Mouse (Mus musculus) layer of hippocampus, postnatal 36 days (tissue): ENCODE data around the gene Abtb2. TPM values are rescaled to one million over a fixed set of nuclear protein-coding genes. Genes with fewer than 3 reads are reported as not detected.

Experiments
- DNase-seq, 2 experiments: peaks; one replicate each; pipeline ENCODE4 v3.0.0; 2022
- total RNA-seq, 2 experiments: library from RNA; stranded (reverse); gene quantifications; 2 replicates each; pipeline ENCODE4 v1.2.3; 2021

Gene Abtb2
- total RNA-seq, 2 experiments from 2014 or later: 11.8 to 12.0 TPM

DNA sequence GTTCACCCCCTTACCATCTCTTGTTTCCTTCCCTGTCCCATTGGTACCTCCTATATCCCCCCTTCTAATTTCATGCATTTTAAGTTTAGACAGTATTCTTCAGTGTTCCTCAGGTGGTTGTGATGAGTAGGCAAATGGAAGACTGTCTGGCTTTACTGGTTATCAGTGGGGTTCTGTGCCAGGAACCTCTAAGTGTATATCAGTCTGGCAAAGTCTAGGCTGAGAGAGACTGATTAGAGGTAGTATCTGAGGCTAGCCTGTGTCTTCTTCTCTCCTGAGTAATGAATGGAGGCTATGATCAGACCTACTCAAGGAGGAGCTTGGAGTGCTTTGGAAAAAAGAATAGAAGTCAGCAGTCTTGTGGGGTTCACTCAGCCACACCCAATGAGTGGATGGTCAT, 18.0 kb downstream of the Abtb2 start:
- DNase-seq: no peak

DNA sequence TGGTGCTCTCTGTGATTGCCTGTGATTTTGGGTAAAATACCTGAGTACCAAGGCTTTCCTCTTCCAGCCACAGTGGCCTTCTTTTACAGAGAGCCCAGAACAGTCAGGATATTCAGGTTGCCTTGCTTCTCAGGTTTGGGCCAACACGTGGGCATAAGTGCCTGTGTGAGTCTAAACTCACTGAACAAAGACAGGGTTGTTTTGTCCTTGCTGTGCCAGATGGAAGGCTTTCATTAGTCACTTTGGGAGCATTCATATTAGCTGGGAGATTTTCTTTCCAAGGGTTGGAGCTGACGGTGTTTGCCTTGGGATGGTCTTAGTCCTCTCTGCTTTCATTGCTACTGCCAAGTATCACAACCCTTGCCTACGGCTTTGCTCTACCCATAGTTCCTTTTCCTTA, 20.3 kb downstream of the Abtb2 start:
- no peak for DNase-seq

DNA sequence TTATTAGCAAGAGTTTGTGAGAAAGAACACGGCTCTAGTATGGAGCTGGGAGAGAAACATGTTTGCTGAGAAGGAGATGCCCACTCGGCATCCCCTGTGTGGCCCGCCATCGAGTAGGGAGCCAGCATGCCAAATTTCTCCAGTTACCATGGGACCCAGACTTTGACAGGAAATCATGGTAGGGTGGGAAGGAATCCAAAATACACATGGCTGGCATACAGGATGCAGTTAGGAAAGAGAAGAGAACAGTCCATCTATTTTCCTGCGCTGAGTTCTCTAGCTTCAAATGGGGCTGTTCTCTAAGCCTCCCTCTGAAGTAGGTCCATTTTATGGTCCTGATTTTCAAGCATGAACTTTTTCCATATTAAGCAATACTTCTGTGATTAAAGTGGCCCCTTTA, 22.7 kb downstream of the Abtb2 start:
- DNase-seq: peak in 1 of 2 experiments; percentile 31

DNA sequence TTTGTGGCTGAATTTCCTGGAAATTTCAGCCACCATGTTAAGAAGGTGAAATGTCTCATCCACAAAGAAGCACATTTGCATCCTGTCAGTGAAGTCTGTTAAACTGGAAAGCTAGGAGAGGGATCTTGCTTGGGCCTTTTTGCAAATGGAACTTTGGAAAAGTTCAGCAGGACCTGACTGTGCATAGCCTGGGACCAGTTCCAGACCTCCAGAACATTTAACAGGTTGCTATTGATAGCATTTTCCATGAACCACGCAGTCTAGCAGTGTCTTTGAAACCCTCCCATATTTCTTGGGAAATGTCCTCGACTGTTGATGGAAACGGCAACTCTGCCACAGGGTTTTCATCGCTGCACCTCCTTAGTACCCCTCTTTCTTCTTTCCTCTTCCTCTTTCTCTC, 23.3 kb downstream of the Abtb2 start:
- no peak for DNase-seq

DNA sequence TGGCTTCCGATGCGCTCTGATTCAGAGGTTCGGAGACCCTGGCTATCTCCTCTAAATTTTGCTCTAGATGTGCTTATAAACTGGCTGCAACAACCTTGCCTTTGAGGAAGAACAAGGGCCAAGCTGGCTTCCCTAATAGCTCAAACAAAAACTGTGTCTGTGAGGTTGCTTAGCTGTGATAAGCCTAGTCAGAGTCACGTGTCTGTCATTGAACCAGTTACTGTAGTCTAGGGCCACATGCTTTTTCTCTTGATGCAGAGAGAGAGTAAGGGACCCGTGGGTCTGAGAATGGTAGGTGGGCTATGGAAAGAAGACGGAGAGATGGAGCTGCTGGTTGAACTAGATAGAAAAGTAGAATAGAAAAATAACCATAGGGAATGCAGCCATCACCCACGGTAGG, 24.5 kb downstream of the Abtb2 start:
- no peak for DNase-seq

DNA sequence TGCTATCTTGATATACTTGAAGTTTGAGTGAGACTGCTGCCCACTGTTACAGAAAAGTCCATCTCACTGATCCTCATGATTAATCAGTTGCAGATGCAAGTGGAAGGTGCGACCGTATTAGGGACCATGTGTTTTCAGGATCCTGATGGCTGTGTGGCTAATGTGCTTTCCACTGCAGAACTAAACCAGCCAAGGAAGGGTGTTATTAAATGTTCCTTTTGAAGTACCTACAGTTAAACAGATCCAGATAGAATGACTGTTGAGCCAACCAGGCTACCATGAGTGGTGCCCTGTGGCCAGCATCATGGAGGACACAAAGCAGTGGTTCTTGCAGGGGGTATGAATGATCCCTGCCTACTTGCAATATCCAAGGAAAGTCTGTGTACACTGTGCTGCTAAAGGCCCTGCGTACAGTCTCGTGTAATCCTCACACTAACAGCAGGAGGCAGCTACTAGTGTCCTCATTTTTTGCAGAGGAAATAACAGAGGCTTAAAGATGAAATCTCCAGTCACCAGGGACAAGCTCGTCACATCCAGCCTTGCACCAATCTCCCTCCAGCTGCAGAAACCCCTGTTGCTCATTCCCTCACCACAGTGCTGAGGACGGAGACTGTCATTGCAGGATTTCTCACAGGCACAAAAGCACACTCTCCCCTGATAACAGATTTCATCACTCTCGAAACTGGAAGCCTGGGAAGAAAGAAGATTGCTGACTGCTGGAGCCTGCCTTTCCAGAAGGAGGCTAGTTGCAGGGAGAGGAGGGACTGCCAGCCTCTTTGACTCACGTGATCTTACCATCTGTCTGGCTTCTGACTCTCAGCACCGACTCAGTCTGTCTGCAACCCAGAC, 25.9 kb downstream of the Abtb2 start:
- peak in 1 of 2 experiments; percentile 30 for DNase-seq

DNA sequence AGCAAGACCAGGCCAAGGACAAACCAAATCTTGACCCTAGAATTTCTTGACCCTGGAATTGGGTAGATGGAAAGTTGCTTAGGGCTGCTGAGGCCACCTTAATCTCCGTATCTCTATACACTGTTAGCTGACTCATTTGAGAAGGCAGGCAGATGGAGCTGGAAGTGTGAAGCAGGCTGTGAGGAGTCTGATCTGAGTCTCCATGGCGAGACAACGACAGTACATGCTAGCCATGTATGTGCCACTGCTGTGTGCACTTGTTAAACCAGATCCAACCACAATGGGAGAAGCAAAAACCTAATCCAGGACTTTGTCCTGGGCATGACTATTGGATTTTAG, 26.4 kb downstream of the Abtb2 start:
- peak in 1 of 2 experiments; percentile 44 for DNase-seq

DNA sequence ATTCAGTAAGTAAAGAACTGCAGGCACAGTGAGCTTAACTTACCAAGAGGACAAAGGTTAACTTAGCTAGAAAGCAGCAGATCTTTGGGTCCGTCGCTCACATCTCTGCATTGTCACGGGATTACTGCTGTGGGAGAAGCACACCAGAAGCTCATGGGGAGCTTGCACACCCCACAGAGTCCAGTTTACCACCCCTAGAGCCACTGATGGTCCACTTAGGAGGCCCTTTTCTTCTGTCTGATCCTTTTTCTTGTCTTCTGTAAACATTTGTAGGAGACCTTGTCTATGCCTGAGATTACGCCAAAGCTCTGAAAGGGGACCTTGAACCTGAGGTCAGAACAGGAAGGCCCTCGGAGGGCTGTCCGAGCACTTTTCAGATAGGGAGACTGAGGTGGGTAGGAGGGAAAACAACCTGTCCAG, 28.5 kb downstream of the Abtb2 start:
- DNase-seq: no peak

DNA sequence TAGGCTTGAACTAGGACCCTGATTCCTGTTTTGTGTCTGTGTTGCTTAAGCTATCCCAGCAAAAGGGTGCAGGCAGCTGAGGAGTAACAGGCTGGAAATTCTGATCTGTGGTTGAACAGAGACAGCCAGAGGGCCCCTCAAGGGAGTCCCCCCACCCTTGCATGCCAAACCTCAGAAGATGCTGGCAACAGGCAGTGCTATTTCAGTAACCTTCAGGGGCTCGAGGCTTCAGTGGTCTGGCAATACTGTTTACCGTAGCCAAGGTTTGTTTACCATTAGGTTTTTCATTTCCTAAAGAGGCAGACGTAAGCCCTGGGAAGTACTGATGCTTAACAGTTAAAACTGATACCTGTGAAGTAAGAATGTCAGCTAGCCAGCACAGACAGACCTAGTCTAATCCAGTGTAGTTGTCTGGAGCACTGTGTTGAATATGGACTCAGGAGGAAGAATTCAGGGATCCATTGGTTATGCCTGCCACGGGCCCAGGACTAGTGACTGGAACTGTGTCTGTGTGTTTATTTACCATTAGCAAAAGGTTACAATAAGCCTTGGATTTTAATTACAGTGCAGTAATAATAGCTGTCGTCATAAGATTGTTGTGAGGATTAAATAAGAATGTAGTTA, 29.0 kb downstream of the Abtb2 start:
- no peak for DNase-seq

DNA sequence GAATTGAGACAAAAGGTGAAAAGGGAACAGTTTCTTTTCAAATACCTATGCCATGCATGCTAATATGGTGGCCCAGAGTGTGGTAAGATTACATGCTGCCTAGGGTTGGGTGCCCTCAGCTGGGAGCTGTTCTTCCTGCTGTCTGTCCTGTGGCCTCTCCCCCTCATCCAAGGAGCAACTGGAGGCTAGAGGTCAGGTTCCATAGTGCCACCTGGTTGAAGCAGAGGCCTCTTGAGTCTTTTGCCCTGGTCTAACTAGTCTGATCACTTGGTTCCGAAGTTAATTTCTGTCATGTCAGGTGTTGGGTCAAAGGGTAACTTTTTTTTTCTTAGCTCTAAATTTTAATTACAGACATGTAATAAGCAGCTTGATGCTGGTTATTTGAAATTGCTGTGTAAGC, 33.2 kb downstream of the Abtb2 start:
- DNase-seq: no peak

DNA sequence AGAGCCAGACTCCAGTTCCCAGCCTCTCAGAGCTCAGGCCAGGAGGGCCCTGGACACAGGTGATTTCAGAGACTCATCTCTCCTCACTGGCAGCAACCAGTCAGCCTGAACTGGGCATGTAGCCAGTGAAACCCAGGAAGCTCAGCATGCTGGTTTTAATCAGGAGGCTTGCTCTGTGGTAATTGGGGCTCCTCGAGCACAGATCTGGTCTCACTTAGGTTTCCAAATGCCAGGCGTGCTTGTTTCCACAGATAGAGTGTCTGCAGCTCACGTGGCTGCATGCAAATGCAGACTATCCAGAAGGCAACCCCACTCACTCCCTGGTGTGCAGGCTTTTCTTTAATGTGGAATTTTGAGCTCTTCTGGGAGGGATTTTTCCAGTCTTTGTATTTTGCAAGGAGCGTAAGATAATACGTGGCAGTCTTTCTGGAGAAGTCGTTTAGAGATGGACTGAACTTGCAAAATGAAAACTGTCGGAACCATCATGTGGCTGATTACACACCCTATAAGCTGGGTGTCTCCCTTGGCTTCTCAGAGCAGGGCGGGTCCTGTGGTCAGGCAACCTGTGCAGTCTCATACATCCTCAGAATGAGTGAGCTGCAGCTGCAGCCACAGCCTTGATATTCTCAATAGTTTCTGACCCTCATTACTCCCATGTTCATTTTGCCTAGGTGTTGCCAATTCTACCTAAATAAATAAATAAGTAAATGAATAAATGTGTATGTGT, 34.2 kb downstream of the Abtb2 start:
- DNase-seq: peak; percentile 26 to 52

DNA sequence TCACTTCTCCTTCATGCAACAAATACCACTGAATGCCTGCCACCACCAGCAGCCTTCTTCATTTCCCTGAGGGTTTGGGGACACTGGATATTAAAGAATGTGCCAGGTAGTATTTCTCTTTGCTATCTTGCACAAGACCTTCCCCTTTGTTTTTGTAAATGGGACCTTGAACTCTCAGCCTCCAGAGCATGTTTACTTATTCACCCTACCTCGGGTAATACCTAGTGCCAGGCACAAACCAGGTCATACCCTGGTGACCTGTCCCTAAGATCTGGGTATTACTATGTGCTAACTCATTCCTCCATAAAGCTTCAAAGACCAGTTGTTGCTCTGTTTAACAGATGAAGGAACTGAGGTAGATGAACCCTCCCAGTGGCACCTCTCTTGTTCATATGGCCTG, 35.0 kb downstream of the Abtb2 start:
- DNase-seq: no peak

DNA sequence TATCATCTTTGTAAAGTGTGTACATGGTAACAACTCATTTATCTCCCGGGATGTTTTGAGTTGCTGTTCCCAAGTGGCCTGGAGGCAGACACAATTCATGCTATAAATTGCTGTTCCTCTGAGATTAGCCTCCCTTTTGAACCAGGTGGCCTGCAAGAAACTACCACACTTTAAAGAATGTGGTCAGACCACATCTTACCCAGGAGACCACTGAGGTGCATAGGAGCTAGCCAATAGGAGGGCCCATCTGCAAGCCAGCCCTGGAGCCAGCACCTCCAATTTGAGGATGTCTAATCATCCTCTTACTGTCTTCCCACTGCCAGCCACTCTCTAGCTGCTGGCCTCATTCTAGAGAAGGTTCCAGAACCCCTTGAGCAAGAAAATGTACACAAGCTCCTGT, 35.4 kb downstream of the Abtb2 start:
- DNase-seq: no peak

DNA sequence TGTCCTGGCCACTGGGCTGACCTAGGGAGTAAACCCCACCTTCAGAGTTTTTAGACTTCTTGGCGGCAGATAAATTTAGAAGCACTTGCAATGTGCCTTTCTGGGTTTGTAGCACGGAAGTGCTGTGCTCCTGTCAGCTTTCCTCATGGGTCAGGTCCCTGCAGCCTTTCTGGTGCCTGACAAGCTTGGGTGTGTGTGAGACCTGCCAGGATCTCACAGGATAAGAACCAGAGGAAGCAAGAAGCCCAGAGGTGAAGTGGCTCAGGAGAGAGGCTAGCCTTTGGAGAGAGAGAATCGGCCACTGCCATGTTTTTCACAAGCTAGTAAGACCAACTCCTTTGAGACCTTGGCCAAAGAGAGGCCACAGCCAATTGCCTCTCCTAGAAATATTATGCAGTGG, 37.1 kb downstream of the Abtb2 start:
- DNase-seq: no peak

DNA sequence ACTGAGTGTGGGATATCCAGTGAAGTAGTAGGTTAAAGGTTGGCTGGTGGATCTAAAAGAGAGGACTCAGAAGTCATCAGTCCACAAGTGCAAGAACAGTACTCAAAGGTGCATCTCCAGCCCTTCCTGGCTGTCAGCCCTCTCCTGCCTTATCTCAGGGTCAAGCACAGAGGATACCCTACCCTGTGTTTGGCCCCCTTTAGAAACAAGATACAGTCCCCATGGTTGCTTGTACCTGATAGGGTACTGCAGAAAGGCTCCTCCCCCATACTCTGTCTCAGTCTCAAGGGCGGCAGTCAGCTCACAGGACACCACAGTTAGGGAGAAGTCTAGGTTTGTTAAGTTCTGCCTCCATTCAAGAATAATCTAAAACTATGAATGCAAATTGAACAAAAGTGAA, 37.8 kb downstream of the Abtb2 start:
- DNase-seq: no peak

DNA sequence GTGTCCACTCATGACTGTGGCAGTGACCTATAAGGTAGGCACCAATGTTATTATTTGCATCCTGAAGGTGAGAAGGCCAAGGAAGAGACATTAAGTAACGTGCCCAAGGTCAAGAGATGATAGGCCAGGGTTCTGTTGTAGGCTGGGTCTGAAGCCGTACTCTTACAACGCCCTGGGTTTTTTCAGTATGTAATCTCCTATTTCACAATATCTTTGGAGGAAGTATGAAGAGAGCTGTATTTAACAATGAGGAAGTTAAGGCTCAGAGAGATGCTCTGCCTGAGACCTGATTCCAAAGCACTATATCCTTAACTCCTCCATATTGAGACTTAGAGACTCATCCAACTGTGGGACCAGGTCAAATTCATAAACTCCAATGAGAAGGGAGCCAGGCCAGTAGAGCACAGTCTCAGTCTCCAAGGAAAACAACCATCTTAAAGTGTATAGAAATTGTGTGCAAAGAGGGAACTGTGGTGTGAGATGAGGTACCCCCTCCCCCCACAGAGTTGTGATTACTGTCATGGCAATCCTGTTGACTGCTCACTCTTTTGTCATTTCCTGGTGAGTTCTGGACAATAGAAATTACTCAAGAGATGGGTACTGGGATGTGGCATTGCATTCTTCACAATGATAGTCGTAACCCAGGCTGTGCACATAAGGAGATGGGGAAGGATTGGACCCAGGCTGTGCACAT, 39.8 kb downstream of the Abtb2 start:
- DNase-seq: no peak

DNA sequence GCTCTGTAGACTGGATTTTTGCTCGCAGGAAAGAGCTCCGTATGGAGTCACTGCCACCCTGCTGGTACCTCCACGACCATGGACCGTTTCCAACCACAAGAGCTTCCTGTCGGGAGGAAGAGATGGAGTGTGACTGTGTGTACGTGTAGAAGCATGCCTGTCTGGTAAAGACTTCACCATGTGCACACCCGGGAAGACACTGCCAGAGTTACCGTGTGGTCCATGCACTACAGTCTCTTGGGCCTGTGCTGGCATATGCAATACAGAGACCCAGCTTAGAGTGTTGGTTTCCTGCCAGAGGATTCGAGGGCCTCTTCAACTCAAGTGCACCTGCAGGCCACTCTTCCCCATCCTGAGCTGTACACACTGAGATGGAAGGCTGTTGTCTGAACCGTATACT, 41.8 kb downstream of the Abtb2 start:
- DNase-seq: no peak

DNA sequence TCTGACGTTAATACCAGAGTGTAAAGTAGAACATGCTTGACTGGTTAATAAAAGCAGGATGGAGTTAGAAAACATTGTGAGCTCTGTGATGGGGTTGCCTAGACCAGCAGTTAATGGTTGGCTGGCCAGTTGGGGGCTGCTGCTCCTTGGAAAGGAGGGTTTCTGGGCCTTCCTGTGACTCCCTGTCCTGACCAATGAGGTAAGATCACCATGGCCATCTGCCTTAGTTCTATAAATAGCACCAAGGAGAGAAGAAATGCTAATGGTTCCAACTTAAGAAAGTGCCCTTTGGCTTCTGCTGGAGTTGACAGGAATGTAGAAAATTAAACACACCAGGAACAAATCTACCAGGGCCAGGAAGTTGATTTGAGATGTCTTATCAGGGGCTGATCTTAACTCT, 42.8 kb downstream of the Abtb2 start:
- DNase-seq: no peak

DNA sequence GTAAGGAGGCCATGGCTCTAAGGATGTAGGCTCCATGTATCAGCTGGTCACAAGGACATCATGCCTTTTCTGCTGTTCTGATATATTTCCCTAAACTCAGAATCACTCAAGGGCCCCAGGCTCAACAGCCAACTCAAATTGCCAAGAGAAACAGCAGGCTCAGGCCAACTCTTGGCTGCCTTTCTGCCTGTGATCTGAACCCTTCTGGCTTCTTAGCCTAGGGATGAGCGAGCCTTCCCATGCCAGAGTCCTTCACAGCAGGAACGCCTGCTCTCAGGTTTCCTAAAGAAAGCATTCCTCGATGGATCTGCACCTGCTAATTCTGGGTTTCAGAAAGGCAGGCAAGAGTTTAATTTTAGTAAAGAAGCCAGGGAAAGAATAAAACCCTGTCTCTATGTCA, 43.4 kb downstream of the Abtb2 start:
- DNase-seq: no peak

DNA sequence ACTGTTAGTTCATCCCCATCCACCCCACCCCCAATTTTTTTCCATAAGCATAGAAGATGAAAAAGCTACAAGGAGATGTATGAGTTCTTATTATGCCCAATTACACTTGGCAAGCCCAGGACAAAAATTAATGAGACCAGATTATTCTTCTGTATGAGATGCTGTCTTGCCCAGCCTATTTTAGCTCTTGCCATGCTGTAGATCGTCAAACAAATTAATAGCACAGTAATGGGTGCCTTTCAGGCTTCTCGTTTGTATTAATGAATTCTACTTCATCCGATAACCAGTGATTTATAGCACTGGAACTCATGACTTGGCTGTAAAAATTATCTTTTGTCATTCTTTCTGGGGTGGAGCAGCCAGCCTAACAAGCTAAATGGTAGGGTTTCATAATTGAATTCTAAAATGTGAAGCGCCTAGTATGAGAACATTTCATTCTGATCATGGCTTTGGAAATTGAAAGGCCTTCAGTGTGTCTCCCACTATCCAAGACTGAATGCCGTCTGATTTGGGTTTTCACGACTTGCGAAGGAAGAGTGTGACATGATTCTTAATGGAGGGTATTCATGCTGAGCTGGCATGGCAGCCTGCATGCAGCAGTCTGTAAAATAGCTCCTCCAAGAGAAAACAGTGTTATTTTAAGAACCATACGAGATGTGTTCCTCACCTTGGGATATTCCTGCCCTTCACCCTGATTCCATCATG, 44.9 kb downstream of the Abtb2 start:
- no peak for DNase-seq

DNA sequence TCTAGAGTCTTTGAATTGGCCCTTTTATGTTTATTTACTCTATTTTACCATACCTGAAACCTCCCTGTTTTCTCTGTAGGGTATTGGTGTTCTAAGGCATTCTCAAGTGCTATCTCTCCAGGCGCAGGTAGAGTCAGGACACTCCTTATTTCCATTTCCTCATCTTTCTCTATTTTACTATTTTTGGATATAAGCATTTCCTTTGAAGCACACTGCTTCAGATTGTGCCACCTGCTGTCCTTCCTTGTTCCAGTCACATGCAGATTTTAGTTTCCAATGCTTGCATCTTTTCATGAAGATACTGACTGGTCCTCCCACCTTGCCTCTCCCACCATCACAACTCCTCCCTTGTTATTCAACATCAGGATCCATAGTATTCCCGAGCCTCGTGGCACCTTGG, 47.8 kb downstream of the Abtb2 start:
- DNase-seq: no peak

DNA sequence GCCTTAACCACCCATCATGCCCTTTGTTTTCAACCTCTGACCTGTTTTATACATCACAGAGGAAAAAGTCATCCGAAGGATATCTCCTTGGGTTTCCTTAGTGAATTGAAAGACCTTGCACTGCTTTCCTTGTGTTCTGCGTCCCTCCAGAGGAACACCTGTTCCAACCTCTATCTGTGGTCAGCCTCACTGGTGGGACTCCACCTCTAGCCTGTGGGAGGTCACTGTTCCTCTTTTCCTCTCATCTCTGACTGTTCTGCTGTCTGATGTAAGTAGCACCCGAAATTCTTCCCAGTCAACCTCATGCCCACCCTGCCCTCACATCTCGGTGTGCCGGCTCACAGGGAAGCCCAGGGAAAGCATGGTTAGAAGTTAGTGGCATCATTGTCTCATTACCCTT, 48.9 kb downstream of the Abtb2 start:
- no peak for DNase-seq
